Mouse (Mus musculus): ENCODE results near the gene B3gat3. TPM values are rescaled to one million over a fixed set of nuclear protein-coding genes. Genes with fewer than 3 reads are reported as not detected.
A peak's percentile ranks its signal among the peaks of the same experiment; 100 is the strongest.

The B3gat3 gene
- polyA plus RNA-seq, 1 experiment: 224 TPM

DNA sequence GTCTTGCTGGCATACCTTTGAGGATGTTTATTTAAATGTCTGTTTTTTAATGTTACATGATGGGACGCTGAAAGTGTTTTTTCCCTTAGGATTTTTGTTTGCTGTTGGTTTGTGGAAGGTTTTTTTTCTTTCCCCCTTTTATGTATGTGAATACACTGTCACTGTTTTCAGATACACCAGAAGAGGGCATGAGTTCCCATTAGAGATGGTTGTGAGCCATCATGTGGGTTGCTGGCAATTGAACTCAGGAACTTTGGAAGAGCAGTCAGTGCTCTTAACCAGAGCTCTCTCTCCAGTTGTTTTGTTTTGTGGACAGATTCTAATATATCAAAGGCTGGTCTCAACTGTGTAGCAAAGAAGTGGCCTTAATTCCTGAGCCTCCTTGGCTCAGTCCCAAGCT lies 54.5 kb downstream of the B3gat3 start:
- no peaks in the 10 kb centered on the region for H3K4me1 ChIP-seq (ENCODE audit: control insufficient read depth, insufficient read depth, low read length)
- H3K4me3 ChIP-seq (ENCODE audit: insufficient read depth, low read length): no peak overlapping the region
- H3K27ac ChIP-seq (ENCODE audit: insufficient read depth, low read length): no peak overlapping the region
- TF ChIP-seq POLR2A (IDR thresholded peaks at IDR 0.05; ENCODE audit: extremely low read depth, insufficient read depth, low read length) (no peak), CTCF (IDR thresholded peaks at IDR 0.05; ENCODE audit: extremely low read depth, insufficient read depth, low read length) (no peak)

DNA sequence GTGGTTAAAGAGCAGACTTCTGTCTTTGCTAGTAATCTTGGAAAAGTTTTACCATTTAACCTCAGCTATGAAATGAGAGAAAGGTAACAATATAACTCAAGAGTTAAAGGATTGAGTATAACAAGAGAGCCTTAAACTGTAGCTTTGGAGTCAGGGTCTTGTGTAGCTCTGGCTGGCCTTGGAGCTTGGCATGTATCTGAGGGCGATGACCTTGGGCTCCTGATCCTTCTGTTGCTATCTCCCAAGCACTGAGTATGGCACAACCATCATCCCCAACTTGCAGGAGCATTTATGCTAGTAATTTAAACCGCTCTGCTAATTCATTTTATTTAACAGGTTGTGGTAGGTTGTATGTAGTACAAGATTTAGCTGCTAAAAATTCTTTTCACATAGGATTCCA lies 55.3 kb downstream of the B3gat3 start:
- no peaks in the 10 kb centered on the region for H3K4me1 ChIP-seq (ENCODE audit: control insufficient read depth, insufficient read depth, low read length)
- H3K27ac ChIP-seq (ENCODE audit: insufficient read depth, low read length): no peak overlapping the region
- H3K4me3 ChIP-seq (ENCODE audit: insufficient read depth, low read length): no peak overlapping the region
- no peak for TF ChIP-seq CTCF (IDR thresholded peaks at IDR 0.05; ENCODE audit: extremely low read depth, insufficient read depth, low read length)

DNA sequence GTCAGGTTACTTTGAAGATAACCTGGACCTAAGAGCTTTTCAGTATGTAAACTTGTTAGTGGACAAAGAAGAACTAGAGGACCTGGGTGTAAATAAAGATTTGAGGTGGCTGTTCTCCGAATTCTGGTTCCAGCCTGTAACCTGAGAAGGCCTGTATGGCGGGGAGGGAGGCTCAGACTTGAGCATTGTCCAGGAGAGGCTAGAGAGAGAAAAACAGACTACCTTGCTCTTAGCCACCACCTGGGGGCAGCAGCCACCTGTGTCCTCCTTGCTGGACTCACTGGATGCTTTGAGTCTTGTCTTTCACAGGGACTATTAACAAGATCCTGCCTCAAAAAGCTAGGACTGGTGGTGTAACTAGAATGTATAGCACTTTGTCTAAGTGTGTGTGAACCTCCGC lies 56.4 kb downstream of the B3gat3 start:
- H3K4me3 ChIP-seq (ENCODE audit: insufficient read depth, low read length): no peak overlapping the region
- TF ChIP-seq POLR2A (IDR thresholded peaks at IDR 0.05; ENCODE audit: extremely low read depth, insufficient read depth, low read length) (no peak), CTCF (IDR thresholded peaks at IDR 0.05; ENCODE audit: extremely low read depth, insufficient read depth, low read length) (peak; percentile 65)
- H3K27ac ChIP-seq (ENCODE audit: insufficient read depth, low read length): no peak overlapping the region

More for the DNA sequence above, 56.4 kb downstream of the B3gat3 start:
- H3K4me1 ChIP-seq (ENCODE audit: control insufficient read depth, insufficient read depth, low read length): no peaks in the 10 kb centered on the region

Other genes starting within 250 kb of the B3gat3 start
- 200 TPM in 2 replicates for gene Slc3a2, start 197.0 kb upstream of the B3gat3 start, polyA plus RNA-seq (2012; rRNA removed)
- 50.2 and 51.3 TPM in 2 replicates for gene Wdr74, start 184.5 kb upstream of the B3gat3 start, polyA plus RNA-seq (2012; rRNA removed)
- 0.59 TPM in 1 of 2 replicates, not detected in the other for gene 1700092M07Rik, start 179.7 kb upstream of the B3gat3 start, polyA plus RNA-seq (2012; rRNA removed)
- gene Stx5a, start 179.0 kb upstream of the B3gat3 start, polyA plus RNA-seq (2012; rRNA removed): 106 and 109 TPM in 2 replicates
- gene Nxf1, start 163.3 kb upstream of the B3gat3 start, polyA plus RNA-seq (2012; rRNA removed): 121 and 127 TPM in 2 replicates
- 134 and 142 TPM in 2 replicates for gene Tmem223, start 149.4 kb upstream of the B3gat3 start, polyA plus RNA-seq (2012; rRNA removed)
- 18.7 and 18.8 TPM in 2 replicates for gene Tmem179b, start 145.9 kb upstream of the B3gat3 start, polyA plus RNA-seq (2012; rRNA removed)
- gene Taf6l, start 134.0 kb upstream of the B3gat3 start, polyA plus RNA-seq (2012; rRNA removed): 15.1 and 15.5 TPM in 2 replicates
- 177 and 184 TPM in 2 replicates for gene Polr2g, start 121.8 kb upstream of the B3gat3 start, polyA plus RNA-seq (2012; rRNA removed)
- gene Zbtb3, start 117.8 kb upstream of the B3gat3 start, polyA plus RNA-seq (2012; rRNA removed): 4.0 TPM in 2 replicates
- 29.0 and 29.5 TPM in 2 replicates for gene Ttc9c, start 101.0 kb upstream of the B3gat3 start, polyA plus RNA-seq (2012; rRNA removed)
- gene Hnrnpul2, start 100.4 kb upstream of the B3gat3 start, polyA plus RNA-seq (2012; rRNA removed): 78.5 and 85.1 TPM in 2 replicates
- not detected in 2 replicates for gene AC129217.1, start 90.6 kb upstream of the B3gat3 start, polyA plus RNA-seq (2012; rRNA removed)
- 135 and 137 TPM in 2 replicates for gene Bscl2, start 82.9 kb upstream of the B3gat3 start, polyA plus RNA-seq (2012; rRNA removed)
- 275 and 293 TPM in 2 replicates for gene Gng3, start 81.2 kb upstream of the B3gat3 start, polyA plus RNA-seq (2012; rRNA removed)
- 1.0 and 1.3 TPM in 2 replicates for gene Lrrn4cl, start 69.6 kb upstream of the B3gat3 start, polyA plus RNA-seq (2012; rRNA removed)
- gene Ubxn1, start 48.9 kb upstream of the B3gat3 start, polyA plus RNA-seq (2012; rRNA removed): 108 and 118 TPM in 2 replicates
- 70.1 and 77.2 TPM in 2 replicates for gene Uqcc3, start 39.5 kb upstream of the B3gat3 start, polyA plus RNA-seq (2012; rRNA removed)
- gene Lbhd1, start 36.6 kb upstream of the B3gat3 start, polyA plus RNA-seq (2012; rRNA removed): 3.4 and 4.2 TPM in 2 replicates
- not detected in 2 replicates for gene Gm49403, start 36.4 kb upstream of the B3gat3 start, polyA plus RNA-seq (2012; rRNA removed)
- 40.1 and 41.3 TPM in 2 replicates for gene 1810009A15Rik, start 31.5 kb upstream of the B3gat3 start, polyA plus RNA-seq (2012; rRNA removed)
- not detected in 2 replicates for gene Gm49416, start 31.4 kb upstream of the B3gat3 start, polyA plus RNA-seq (2012; rRNA removed)
- 16.1 and 16.7 TPM in 2 replicates for gene Ints5, start 27.4 kb upstream of the B3gat3 start, polyA plus RNA-seq (2012; rRNA removed)
- gene Ganab, start 22.3 kb upstream of the B3gat3 start, polyA plus RNA-seq (2012; rRNA removed): 87.5 and 89.8 TPM in 2 replicates
- gene Rom1, start 9.0 kb downstream of the B3gat3 start, polyA plus RNA-seq (2012; rRNA removed): 8.0 and 9.2 TPM in 2 replicates
- gene Eml3, start 9.2 kb downstream of the B3gat3 start, polyA plus RNA-seq (2012; rRNA removed): 12.8 and 13.2 TPM in 2 replicates
- gene Mta2, start 21.5 kb downstream of the B3gat3 start, polyA plus RNA-seq (2012; rRNA removed): 24.6 and 25.2 TPM in 2 replicates
- gene Tut1, start 33.5 kb downstream of the B3gat3 start, polyA plus RNA-seq (2012; rRNA removed): 20.0 and 22.8 TPM in 2 replicates
- gene Eef1g, start 46.7 kb downstream of the B3gat3 start, polyA plus RNA-seq (2012; rRNA removed): 286 and 289 TPM in 2 replicates
- 6.7 and 7.7 TPM in 2 replicates for gene Ahnak, start 68.9 kb downstream of the B3gat3 start, polyA plus RNA-seq (2012; rRNA removed)
- not detected in 2 replicates for gene Scgb1a1, start 167.6 kb downstream of the B3gat3 start, polyA plus RNA-seq (2012; rRNA removed)
- gene Asrgl1, start 215.3 kb downstream of the B3gat3 start, polyA plus RNA-seq (2012; rRNA removed): 79.3 and 81.3 TPM in 2 replicates